Mouse (Mus musculus): ENCODE results near the gene Hs3st4.

GRCm38 (mm10) chr7:124358068-124358467 is 375.4 kb downstream of the Hs3st4 start:
- no peak for TF ChIP-seq CTCF (IDR thresholded peaks at IDR 0.05; ENCODE audit: extremely low read depth, insufficient read length, insufficient replicate concordance, low read depth, low read length)
- no peak for TF ChIP-seq POLR2A (IDR thresholded peaks at IDR 0.05; ENCODE audit: low read depth, low read length)
